Mouse (Mus musculus): ENCODE results near the gene Rps27a.

Gene Rps27a

GRCm38 (mm10) chr11:29512818-29513535 is 34.9 kb downstream of the Rps27a start:
- DNase-seq = no peak

GRCm38 (mm10) chr11:29509421-29509820 is 38.5 kb downstream of the Rps27a start:
- no peak for DNase-seq

- DNase-seq = no peak
Measured at GRCm38 (mm10) chr11:29504899-29505625, 42.8 kb downstream of the Rps27a start.

- DNase-seq = no peak
Measured at GRCm38 (mm10) chr11:29503948-29504893, 43.7 kb downstream of the Rps27a start.

GRCm38 (mm10) chr11:29496962-29497361 is 50.9 kb downstream of the Rps27a start:
- no peak for DNase-seq
